Mouse (Mus musculus) yolk sac, embryonic 10.5 days (tissue): ENCODE data around the gene Onecut1.

ENCODE experiments used
- DNase-seq: peaks from one replicate; pipeline ENCODE4 v3.0.0-alpha.2; 2017; ENCODE audit warnings: low spot score

The Onecut1 gene

GRCm38 (mm10) chr9:74861561-74861980 lies at the start of gene Onecut1:
Gene Onecut1 (plus strand): TSS chr9:74861921.
- DNase-seq: peak; percentile 85

- no peak for DNase-seq
These were observed 41.8 kb upstream of the Onecut1 start for GRCm38 (mm10) chr9:74819736-74820511.

GRCm38 (mm10) chr9:74825102-74825501 lies 36.6 kb upstream of the Onecut1 start:
- no peak for DNase-seq

GRCm38 (mm10) chr9:74829206-74829605 lies 32.5 kb upstream of the Onecut1 start:
- DNase-seq: no peak

GRCm38 (mm10) chr9:74842890-74843289 lies 18.8 kb upstream of the Onecut1 start:
- no peak for DNase-seq

- DNase-seq: no peak
These were observed 14.6 kb upstream of the Onecut1 start for GRCm38 (mm10) chr9:74846867-74847830.

GRCm38 (mm10) chr9:74848411-74849194 lies 13.1 kb upstream of the Onecut1 start:
- no peak for DNase-seq

GRCm38 (mm10) chr9:74849195-74849978 lies 12.3 kb upstream of the Onecut1 start:
- DNase-seq: no peak

- DNase-seq: no peak
These were observed 11.5 kb upstream of the Onecut1 start for GRCm38 (mm10) chr9:74849979-74850780.

GRCm38 (mm10) chr9:74850781-74851145 lies 11.0 kb upstream of the Onecut1 start:
- no peak for DNase-seq

GRCm38 (mm10) chr9:74851601-74852000 lies 10.1 kb upstream of the Onecut1 start:
- DNase-seq: no peak

GRCm38 (mm10) chr9:74852361-74852760 lies 9.4 kb upstream of the Onecut1 start:
- DNase-seq: no peak

- DNase-seq: no peak
These were observed 8.3 kb upstream of the Onecut1 start for GRCm38 (mm10) chr9:74853191-74854072.

GRCm38 (mm10) chr9:74854073-74854591 lies 7.6 kb upstream of the Onecut1 start:
- DNase-seq: no peak

- DNase-seq: no peak
These were observed 6.3 kb upstream of the Onecut1 start for GRCm38 (mm10) chr9:74855446-74855845.

GRCm38 (mm10) chr9:74856578-74857507 lies 4.9 kb upstream of the Onecut1 start:
- DNase-seq: no peak

- DNase-seq: no peak
These were observed 4.2 kb upstream of the Onecut1 start for GRCm38 (mm10) chr9:74857508-74857840.

GRCm38 (mm10) chr9:74858111-74858510 lies 3.6 kb upstream of the Onecut1 start:
- no peak for DNase-seq
